Mouse (Mus musculus) heart, embryonic 10.5 days (tissue): ENCODE measurements around the gene Rheb. TPM values are rescaled to one million over a fixed set of nuclear protein-coding genes. Genes with fewer than 3 reads are reported as not detected.
"Not testable (repeated sequence)": the region's sequence is repeated elsewhere in the genome, so short reads cannot be mapped to it uniquely, and the experiment has no call there.

ENCODE experiments used
- DNase-seq: peaks from one replicate; pipeline ENCODE4 v3.0.0-alpha.2; 2017; ENCODE audit warnings: low spot score
- H3K27ac ChIP-seq: fragments of 300-500 bp; sonication (generic); 2 replicates; pipeline ENCODE4 v1.5.1; 2016; ENCODE audit warnings: mild to moderate bottlenecking
- H3K27me3 ChIP-seq: fragments of 300-500 bp; sonication (generic); 2 replicates; pipeline ENCODE4 v1.6.1; 2016; ENCODE audit warnings: mild to moderate bottlenecking; ENCODE audit not compliant: poor library complexity, insufficient read depth, severe bottlenecking
- H3K36me3 ChIP-seq: fragments of 300-500 bp; sonication (generic); 2 replicates; pipeline ENCODE4 v1.6.1; 2016; ENCODE audit warnings: mild to moderate bottlenecking, moderate library complexity
- H3K4me1 ChIP-seq: fragments of 300-500 bp; sonication (generic); 2 replicates; pipeline ENCODE4 v1.6.1; 2016; ENCODE audit warnings: mild to moderate bottlenecking
- H3K4me3 ChIP-seq: fragments of 300-500 bp; sonication (generic); 2 replicates; pipeline ENCODE4 v1.5.1; 2016; ENCODE audit warnings: mild to moderate bottlenecking, moderate library complexity
- H3K9me3 ChIP-seq: fragments of 300-500 bp; sonication (generic); 2 replicates; pipeline ENCODE4 v1.6.1; 2016; ENCODE audit warnings: mild to moderate bottlenecking, moderate library complexity
- WGBS: fragments of 180-500 bp; shearing (Covaris S2); methylation state at CpG from one replicate; pipeline ENCODE4 v1.1.7; 2016; 5-methylcytosine and 5-hydroxymethylcytosine counted together
- polyA plus RNA-seq: library from polyadenylated mRNA; unstranded; fragments of >200 nt; fragmentation: Nextera tagmentation; extraction: Ambion mirVana; gene quantifications from 2 replicates; pipeline ENCODE4 v1.2.1, GENCODE M21; 2016

Gene Rheb
- polyA plus RNA-seq, 1 experiment from 2014 or later = 219 TPM

- peaks cover 65% of the 10 kb centered on the region for H3K4me1 ChIP-seq
Measured at GRCm38 (mm10) chr5:24828446-24828845, 14.0 kb downstream of the Rheb start.

GRCm38 (mm10) chr5:24827173-24827572, 15.3 kb downstream of the Rheb start:
- Histone ChIP-seq H3K36me3 (no peaks in the 10 kb centered on the region), H3K4me3 (no peak overlapping the region), H3K27me3 (no peaks in the 10 kb centered on the region), H3K9me3 (no peaks in the 10 kb centered on the region), H3K27ac (no peak overlapping the region), H3K4me1 (peaks cover 60% of the 10 kb centered on the region)
- 77% methylated on average over 2 of the region's 2 CpGs for WGBS
- no peak for DNase-seq

More at GRCm38 (mm10) chr5:24828446-24828845, 14.0 kb downstream of the Rheb start:
- H3K36me3 ChIP-seq = no peaks in the 10 kb centered on the region
- H3K4me3 ChIP-seq = no peak overlapping the region
- no peaks in the 10 kb centered on the region for H3K27me3 ChIP-seq
- WGBS = 90% methylated on average over 3 of the region's 3 CpGs
- H3K9me3 ChIP-seq = no peaks in the 10 kb centered on the region
- no peak overlapping the region for H3K27ac ChIP-seq
- DNase-seq = no peak

- no peak for DNase-seq
- Histone ChIP-seq H3K27ac (no peak overlapping the region), H3K4me1 (peaks cover 61% of the 10 kb centered on the region), H3K4me3 (0 out of 2 replicates have a peak overlapping the region, but pooled peaks have one; percentile 10), H3K9me3 (no peaks in the 10 kb centered on the region), H3K36me3 (no peaks in the 10 kb centered on the region), H3K27me3 (no peaks in the 10 kb centered on the region)
- WGBS = 77% methylated on average over 9 of the region's 9 CpGs
Measured at GRCm38 (mm10) chr5:24826056-24826770, 16.2 kb downstream of the Rheb start.

- WGBS = 67% methylated on average over 4 of the region's 4 CpGs
- H3K9me3 ChIP-seq = no peaks in the 10 kb centered on the region
- H3K27me3 ChIP-seq = no peaks in the 10 kb centered on the region
- no peak for DNase-seq
- H3K27ac ChIP-seq = no peak overlapping the region
- peaks cover 64% of the 10 kb centered on the region for H3K4me1 ChIP-seq
- no peaks in the 10 kb centered on the region for H3K36me3 ChIP-seq
- 0 out of 2 replicates have a peak overlapping the region, but pooled peaks have one; percentile 10 for H3K4me3 ChIP-seq
Measured at GRCm38 (mm10) chr5:24825365-24826055, 16.9 kb downstream of the Rheb start.

- WGBS = 75% methylated on average over 6 of the region's 6 CpGs
- Histone ChIP-seq H3K4me1 (peaks cover 62% of the 10 kb centered on the region), H3K27ac (no peak overlapping the region), H3K36me3 (peaks cover 4% of the 10 kb centered on the region; the same call in 1 of the 2 replicates), H3K27me3 (no peaks in the 10 kb centered on the region), H3K4me3 (no peak overlapping the region), H3K9me3 (no peaks in the 10 kb centered on the region)
- DNase-seq = no peak
Measured at GRCm38 (mm10) chr5:24823864-24824405, 18.5 kb downstream of the Rheb start.

- peaks cover 54% of the 10 kb centered on the region for H3K4me1 ChIP-seq
- H3K27me3 ChIP-seq = no peaks in the 10 kb centered on the region
- 72% methylated on average over 3 of the region's 3 CpGs for WGBS
- no peak for DNase-seq
- H3K27ac ChIP-seq = no peak overlapping the region
- no peak overlapping the region for H3K4me3 ChIP-seq
- H3K9me3 ChIP-seq = no peaks in the 10 kb centered on the region
- peaks cover 8% of the 10 kb centered on the region; the same call in 1 of the 2 replicates for H3K36me3 ChIP-seq
Measured at GRCm38 (mm10) chr5:24822781-24823180, 19.6 kb downstream of the Rheb start.

GRCm38 (mm10) chr5:24822231-24822630, 20.2 kb downstream of the Rheb start:
- H3K4me1 ChIP-seq = peaks cover 49% of the 10 kb centered on the region
- peaks cover 13% of the 10 kb centered on the region for H3K36me3 ChIP-seq
- H3K27me3 ChIP-seq, DNase-seq, H3K9me3 ChIP-seq, H3K27ac ChIP-seq, H3K4me3 ChIP-seq: not testable (repeated sequence)
- 94% methylated on average over 3 of the region's 3 CpGs for WGBS

GRCm38 (mm10) chr5:24821403-24821841, 21.0 kb downstream of the Rheb start:
- Histone ChIP-seq H3K9me3 (no peaks in the 10 kb centered on the region), H3K4me3 (no peak overlapping the region), H3K27ac (peak overlapping the region; percentile 56; the same call in 1 of the 2 replicates), H3K36me3 (peaks cover 21% of the 10 kb centered on the region), H3K4me1 (peaks cover 40% of the 10 kb centered on the region), H3K27me3 (no peaks in the 10 kb centered on the region)
- WGBS = 55% methylated on average over 3 of the region's 3 CpGs
- DNase-seq = no peak

GRCm38 (mm10) chr5:24820627-24821026, 21.8 kb downstream of the Rheb start:
- DNase-seq = no peak
- no peak overlapping the region for H3K27ac ChIP-seq
- H3K27me3 ChIP-seq = no peaks in the 10 kb centered on the region
- H3K36me3 ChIP-seq = peaks cover 28% of the 10 kb centered on the region
- H3K4me1 ChIP-seq = peaks cover 33% of the 10 kb centered on the region
- H3K4me3 ChIP-seq = no peak overlapping the region
- 66% methylated on average over 5 of the region's 5 CpGs for WGBS
- H3K9me3 ChIP-seq = no peaks in the 10 kb centered on the region

GRCm38 (mm10) chr5:24817191-24817590, 25.2 kb downstream of the Rheb start:
- H3K27me3 ChIP-seq = no peaks in the 10 kb centered on the region
- peaks cover 59% of the 10 kb centered on the region for H3K36me3 ChIP-seq
- H3K4me3 ChIP-seq = no peak overlapping the region
- 88% methylated on average over 4 of the region's 4 CpGs for WGBS
- H3K27ac ChIP-seq = no peak overlapping the region
- no peak for DNase-seq
- no peaks in the 10 kb centered on the region for H3K9me3 ChIP-seq
- peaks cover 12% of the 10 kb centered on the region for H3K4me1 ChIP-seq

- no peaks in the 10 kb centered on the region for H3K4me1 ChIP-seq
- H3K4me3 ChIP-seq = no peak overlapping the region
- 93% methylated on average over 3 of the region's 3 CpGs for WGBS
- H3K9me3 ChIP-seq = no peaks in the 10 kb centered on the region
- DNase-seq = no peak
- H3K27me3 ChIP-seq = no peaks in the 10 kb centered on the region
- peaks cover 84% of the 10 kb centered on the region for H3K36me3 ChIP-seq
- H3K27ac ChIP-seq = no peak overlapping the region
Measured at GRCm38 (mm10) chr5:24813946-24814345, 28.5 kb downstream of the Rheb start.

- WGBS = 77% methylated on average over 4 of the region's 4 CpGs
- H3K9me3 ChIP-seq = no peaks in the 10 kb centered on the region
- no peaks in the 10 kb centered on the region for H3K27me3 ChIP-seq
- H3K4me1 ChIP-seq = no peaks in the 10 kb centered on the region
- peaks cover 87% of the 10 kb centered on the region for H3K36me3 ChIP-seq
- no peak overlapping the region for H3K4me3 ChIP-seq
- no peak overlapping the region for H3K27ac ChIP-seq
- no peak for DNase-seq
Measured at GRCm38 (mm10) chr5:24813005-24813404, 29.4 kb downstream of the Rheb start.

GRCm38 (mm10) chr5:24805222-24805621, 37.2 kb downstream of the Rheb start:
- Histone ChIP-seq H3K36me3 (peaks cover 73% of the 10 kb centered on the region), H3K9me3 (no peaks in the 10 kb centered on the region), H3K27me3 (no peaks in the 10 kb centered on the region), H3K4me3 (no peak overlapping the region), H3K4me1 (peaks cover 16% of the 10 kb centered on the region), H3K27ac (no peak overlapping the region)
- 81% methylated on average over 6 of the region's 6 CpGs for WGBS
- peak; percentile 68 for DNase-seq
